Mouse (Mus musculus) heart, adult 2 months (tissue): ENCODE measurements around the gene Cyp2j12. TPM values are rescaled to one million over a fixed set of nuclear protein-coding genes. Genes with fewer than 3 reads are reported as not detected.
"Not testable (repeated sequence)": the region's sequence is repeated elsewhere in the genome, so short reads cannot be mapped to it uniquely, and the experiment has no call there.

ENCODE experiments used
- DNase-seq, 2 experiments: peaks; one replicate each; pipeline ENCODE4 v3.0.0; 2021
- H3K27ac ChIP-seq: fragments of 200-600 bp; 2 replicates; pipeline ENCODE4 v1.8.1; 2022
- H3K27me3 ChIP-seq: fragments of 200-500 bp; 2 replicates; pipeline ENCODE4 v1.6.1; 2012; ENCODE audit warnings: mild to moderate bottlenecking, low read length, inconsistent platforms, mixed read lengths; ENCODE audit not compliant: control insufficient read depth, insufficient read depth
- H3K36me3 ChIP-seq: fragments of 200-500 bp; 2 replicates; pipeline ENCODE4 v1.6.1; 2012; ENCODE audit warnings: low read length, inconsistent platforms; ENCODE audit not compliant: control insufficient read depth, insufficient read depth
- H3K4me1 ChIP-seq: fragments of 200-500 bp; 2 replicates; pipeline ENCODE4 v1.6.1; 2011; ENCODE audit warnings: low read length; ENCODE audit not compliant: control insufficient read depth, insufficient read depth
- H3K4me3 ChIP-seq: fragments of 200-600 bp; 2 replicates; pipeline ENCODE4 v1.8.1; 2022
- H3K79me2 ChIP-seq: fragments of 200-500 bp; replicated peaks from 2 replicates; pipeline ENCODE4 v1.6.1; 2012; ENCODE audit warnings: mild to moderate bottlenecking, inconsistent platforms, low read length, moderate library complexity, mixed read lengths; ENCODE audit not compliant: control insufficient read depth, insufficient read depth
- H3K9ac ChIP-seq: fragments of 200-500 bp; 2 replicates; pipeline ENCODE4 v1.6.1; 2012; ENCODE audit warnings: low read depth, mild to moderate bottlenecking, control low read depth, inconsistent platforms, low read length, mixed read lengths
- CTCF ChIP-seq: fragments of 200-600 bp; IDR thresholded peaks from 2 replicates; pipeline ENCODE4 v1.8.1; 2022; ENCODE audit warnings: antibody characterized with exemption, mild to moderate bottlenecking, moderate library complexity
- EP300 ChIP-seq: fragments of 200-500 bp; IDR thresholded peaks from 2 replicates; pipeline ENCODE4 v1.6.1; 2011; ENCODE audit warnings: low read depth, low read length, control low read depth; ENCODE audit not compliant: insufficient read depth
- POLR2A ChIP-seq: fragments of 200-500 bp; IDR thresholded peaks from 2 replicates; pipeline ENCODE4 v1.6.1; 2011; ENCODE audit warnings: mild to moderate bottlenecking, low read depth, low read length, control low read depth; ENCODE audit not compliant: insufficient read depth
- WGBS: fragments of 180-500 bp; shearing (Covaris S2); methylation state at CpG from one replicate; pipeline ENCODE4 v1.1.7; 2018; 5-methylcytosine and 5-hydroxymethylcytosine counted together
- intact Hi-C: fragments of 180-260 bp; cut with DNase I; formaldehyde crosslinking; loops from one replicate; pipeline ENCODE4 v1.15.1; 2025
- polyA plus RNA-seq: library from polyadenylated mRNA; depleted of rRNA; stranded (reverse); fragments of >200 nt; gene quantifications from 2 replicates; pipeline ENCODE4 v1.2.3, GENCODE M21; 2012
- total RNA-seq, 2 experiments: library from RNA; stranded (reverse); gene quantifications; 2 replicates each; pipeline ENCODE4 v1.2.3; 2021

The Cyp2j12 gene
- total and polyA plus RNA-seq, 3 experiments: not detected

DNA sequence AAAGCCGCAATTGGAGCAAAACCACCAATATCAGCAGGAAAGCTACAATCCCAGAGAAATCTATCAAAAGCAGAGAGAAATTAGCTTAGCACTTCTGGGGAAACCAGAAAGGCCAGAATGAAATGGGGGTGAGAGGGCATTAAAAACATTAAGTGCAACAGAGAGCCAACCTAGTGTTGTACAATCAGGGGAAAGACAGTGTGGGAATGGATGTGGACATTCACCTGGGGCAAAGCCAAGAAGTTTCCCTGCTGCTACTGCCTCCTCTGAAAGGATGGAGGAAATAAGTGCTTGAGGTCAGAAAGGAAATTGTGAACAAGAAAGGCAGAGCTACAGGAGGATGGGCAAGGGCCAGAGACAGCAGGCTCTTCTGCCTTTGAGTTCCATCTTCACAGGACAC, 1.7 kb downstream of the Cyp2j12 start:
- no peaks in the 10 kb centered on the region for H3K27me3 ChIP-seq
- no peaks in the 10 kb centered on the region for H3K79me2 ChIP-seq
- no peaks in the 10 kb centered on the region for H3K36me3 ChIP-seq
- H3K9ac ChIP-seq: no peak overlapping the region
- 84% methylated on average over 1 of the region's 1 CpGs for WGBS
- no peaks in the 10 kb centered on the region for H3K4me1 ChIP-seq
- no peak for DNase-seq
- intact Hi-C loops: no loop called here
- TF ChIP-seq POLR2A: no peak
- no peak for TF ChIP-seq CTCF
- TF ChIP-seq EP300: no peak
- H3K4me3 ChIP-seq: no peak overlapping the region
- H3K27ac ChIP-seq: no peak overlapping the region

DNA sequence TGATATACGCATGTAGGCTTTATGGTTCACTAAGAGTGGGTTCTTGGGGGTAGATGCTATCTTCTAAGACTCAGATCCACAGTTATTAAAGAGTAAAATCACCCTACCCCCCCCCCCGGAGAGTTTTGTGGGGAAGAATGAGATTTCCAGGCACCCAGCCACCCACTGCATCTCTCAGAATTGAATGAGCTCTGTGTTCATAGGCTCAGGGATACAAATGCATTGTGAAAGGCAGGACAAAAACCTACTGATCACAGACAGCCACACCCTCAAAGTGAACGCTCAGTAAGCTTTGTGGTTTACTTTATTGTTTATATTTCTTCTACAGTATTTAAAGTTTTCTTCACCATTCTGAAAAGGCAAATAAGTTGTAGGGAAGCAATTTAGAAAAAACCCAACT, 6.7 kb downstream of the Cyp2j12 start:
- H3K4me3 ChIP-seq: no peak overlapping the region
- intact Hi-C loops: no loop called here
- H3K79me2 ChIP-seq: no peaks in the 10 kb centered on the region
- TF ChIP-seq POLR2A (no peak), EP300 (no peak), CTCF (no peak)
- H3K36me3 ChIP-seq: no peaks in the 10 kb centered on the region
- no peaks in the 10 kb centered on the region for H3K27me3 ChIP-seq
- WGBS: 66% methylated on average over 3 of the region's 3 CpGs
- no peak overlapping the region for H3K9ac ChIP-seq
- H3K27ac ChIP-seq: no peak overlapping the region
- H3K4me1 ChIP-seq: no peaks in the 10 kb centered on the region
- DNase-seq: no peak

DNA sequence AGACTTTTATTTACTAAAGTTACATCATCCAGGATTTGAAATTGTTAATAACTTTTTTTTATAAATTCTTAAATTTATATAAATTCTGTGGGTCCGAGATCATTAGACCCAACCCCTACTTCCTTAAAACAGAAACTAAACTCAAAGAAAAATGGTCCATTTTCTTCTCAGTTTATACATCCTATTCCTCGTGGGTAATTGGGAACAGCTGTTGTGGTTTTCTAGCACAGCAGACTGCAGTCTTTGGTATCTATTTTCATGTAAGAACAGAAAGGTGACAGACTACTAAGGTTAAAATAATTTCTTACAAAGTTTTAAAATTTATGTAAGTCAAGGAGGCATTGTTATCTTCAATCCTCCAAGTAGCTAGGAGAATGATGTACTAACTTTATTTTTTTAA, 44.1 kb downstream of the Cyp2j12 start:
- no peaks in the 10 kb centered on the region for H3K79me2 ChIP-seq
- 47% methylated on average over 2 of the region's 2 CpGs for WGBS
- intact Hi-C loops: no loop called here

DNA sequence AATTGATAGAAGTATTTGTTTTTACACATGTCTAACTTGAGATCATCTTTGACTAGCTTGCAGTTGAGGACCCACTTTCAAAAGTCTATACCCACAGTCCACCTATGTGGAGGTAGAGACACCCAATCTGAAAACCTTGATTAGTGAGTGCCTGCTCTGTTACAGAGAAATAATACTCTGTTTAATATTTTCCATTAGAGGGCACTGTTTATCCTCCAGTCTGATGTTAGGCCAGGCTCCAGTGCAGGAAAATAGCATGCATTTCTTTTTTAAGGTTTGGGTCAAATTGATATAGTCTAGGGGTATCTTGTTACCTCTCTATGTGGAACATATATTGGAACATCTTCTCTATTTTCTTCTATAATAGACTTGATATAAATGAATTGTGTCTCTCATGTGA, 49.1 kb downstream of the Cyp2j12 start:
- peak; percentile 22; the same call in 1 of the 2 replicates for TF ChIP-seq CTCF
- TF ChIP-seq POLR2A: no peak
- no peak for TF ChIP-seq EP300
- H3K4me1 ChIP-seq: no peaks in the 10 kb centered on the region
- no peak overlapping the region for H3K9ac ChIP-seq
- H3K79me2 ChIP-seq: no peaks in the 10 kb centered on the region
- no peak for DNase-seq
- H3K27me3 ChIP-seq: no peaks in the 10 kb centered on the region
- no peak overlapping the region for H3K27ac ChIP-seq
- H3K36me3 ChIP-seq: no peaks in the 10 kb centered on the region
- intact Hi-C loops: no loop called here
- H3K4me3 ChIP-seq: no peak overlapping the region

More for the DNA sequence above, 44.1 kb downstream of the Cyp2j12 start:
- no peak overlapping the region for H3K9ac ChIP-seq
- H3K4me3 ChIP-seq: no peak overlapping the region
- no peaks in the 10 kb centered on the region for H3K4me1 ChIP-seq
- no peaks in the 10 kb centered on the region for H3K27me3 ChIP-seq
- TF ChIP-seq EP300: no peak
- TF ChIP-seq CTCF: no peak
- no peak for TF ChIP-seq POLR2A
- no peak for DNase-seq
- H3K27ac ChIP-seq: no peak overlapping the region
- H3K36me3 ChIP-seq: no peaks in the 10 kb centered on the region

DNA sequence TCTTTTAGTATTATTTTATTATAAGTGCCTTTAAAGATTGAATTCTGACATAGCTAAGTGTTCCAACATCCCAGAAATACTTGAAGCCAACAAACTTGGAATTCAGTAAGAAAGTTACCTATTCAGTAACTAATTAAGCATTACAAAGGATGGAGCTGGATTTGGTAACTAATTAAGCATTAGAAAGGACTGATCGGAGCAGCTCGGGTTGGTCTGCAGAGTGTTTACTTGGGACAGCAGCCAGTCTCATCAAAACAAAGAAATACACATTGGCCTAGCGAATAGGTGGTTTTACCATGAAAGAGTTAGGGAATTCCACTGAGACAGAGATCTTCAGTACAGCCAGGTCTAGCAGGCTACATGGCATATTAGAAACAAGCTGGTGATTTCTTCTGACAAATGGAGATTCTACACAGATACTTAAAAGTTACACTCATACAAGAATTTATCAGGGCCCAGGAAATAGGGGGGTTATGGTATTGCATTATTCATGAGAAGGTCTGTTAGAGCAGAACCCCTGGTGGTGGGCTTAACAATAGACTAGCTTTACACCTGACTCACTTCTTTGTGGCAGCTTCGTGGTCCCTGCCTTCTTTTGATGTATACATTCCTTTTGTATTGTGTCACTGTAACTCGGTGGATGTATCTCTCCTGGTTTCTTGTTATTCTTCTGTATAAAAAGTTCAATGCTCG, 51.5 kb downstream of the Cyp2j12 start:
- H3K36me3 ChIP-seq, H3K79me2 ChIP-seq, H3K4me3 ChIP-seq, H3K4me1 ChIP-seq, DNase-seq, H3K27me3 ChIP-seq, H3K9ac ChIP-seq, intact Hi-C loops, H3K27ac ChIP-seq: not testable (repeated sequence)
- WGBS: 54% methylated on average over 6 of the region's 6 CpGs

DNA sequence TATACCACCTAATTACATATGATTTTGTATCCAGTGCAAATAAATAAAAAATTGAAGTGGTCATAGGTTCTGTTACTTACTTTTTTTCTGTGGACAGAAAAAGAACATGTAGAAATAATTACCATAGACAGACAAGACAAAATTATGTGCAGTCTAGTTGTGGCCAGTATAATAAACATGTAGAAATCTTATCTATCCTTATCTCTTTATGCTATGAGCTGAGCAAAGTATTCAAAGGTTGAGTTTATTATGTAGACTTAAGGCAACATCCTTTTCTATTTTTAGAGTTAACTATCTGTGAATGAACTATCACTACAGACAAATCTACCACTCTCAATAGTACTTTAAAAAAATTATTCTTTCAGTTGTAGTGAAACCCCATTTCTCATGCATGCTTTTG, 62.6 kb downstream of the Cyp2j12 start:
- no peak for TF ChIP-seq EP300
- TF ChIP-seq POLR2A: no peak
- no peak for TF ChIP-seq CTCF

More for the DNA sequence above, 62.6 kb downstream of the Cyp2j12 start:
- Histone ChIP-seq H3K27me3 (no peaks in the 10 kb centered on the region), H3K36me3 (no peaks in the 10 kb centered on the region), H3K9ac (no peak overlapping the region), H3K27ac (no peak overlapping the region), H3K4me3 (no peak overlapping the region), H3K79me2 (no peaks in the 10 kb centered on the region), H3K4me1 (no peaks in the 10 kb centered on the region)
- DNase-seq: no peak
- intact Hi-C loops: no loop called here
